Mouse (Mus musculus): Measurements from ENCODE around the gene Enoph1. TPM values are rescaled to one million over a fixed set of nuclear protein-coding genes. Genes with fewer than 3 reads are reported as not detected.
A peak's percentile ranks its signal among the peaks of the same experiment; 100 is the strongest.

Enoph1 gene
- polyA plus RNA-seq, 1 experiment from 2014 or later = 51.7 TPM

- H3K27ac ChIP-seq = peak overlapping the region; percentile 18; the same call in 1 of the 2 replicates
- 63% methylated on average over 8 of the region's 8 CpGs for WGBS
- no peaks in the 10 kb centered on the region for H3K9me3 ChIP-seq
- ATAC-seq (replicated peaks) = no peak
- no peaks in the 10 kb centered on the region for H3K27me3 ChIP-seq (replicated peaks)
- H3K4me2 ChIP-seq = no peak overlapping the region
- no peak overlapping the region for H3K4me3 ChIP-seq
- H3K9ac ChIP-seq = no peak overlapping the region
- H3K36me3 ChIP-seq (replicated peaks) = no peaks in the 10 kb centered on the region
- peaks cover 16% of the 10 kb centered on the region for H3K4me1 ChIP-seq
Measured at GRCm38 (mm10) chr5:100085097-100085496, 45.3 kb downstream of the Enoph1 start.

- H3K9ac ChIP-seq = no peak overlapping the region
- H3K4me3 ChIP-seq = no peak overlapping the region
- H3K4me1 ChIP-seq = peaks cover 24% of the 10 kb centered on the region
- 16% methylated on average over 12 of the region's 12 CpGs for WGBS
- no peaks in the 10 kb centered on the region for H3K36me3 ChIP-seq (replicated peaks)
- H3K27me3 ChIP-seq (replicated peaks) = no peaks in the 10 kb centered on the region
- peak overlapping the region; percentile 78 for H3K27ac ChIP-seq
- peak overlapping the region; percentile 41 for H3K4me2 ChIP-seq
- no peaks in the 10 kb centered on the region for H3K9me3 ChIP-seq
- ATAC-seq (replicated peaks) = peak; percentile 60; the same call in 1 of the 2 replicates
Measured at GRCm38 (mm10) chr5:100090515-100091262, 50.9 kb downstream of the Enoph1 start.

GRCm38 (mm10) chr5:100091263-100091594 lies 51.4 kb downstream of the Enoph1 start:
- Histone ChIP-seq H3K27ac (peak overlapping the region; percentile 78), H3K4me2 (peak overlapping the region; percentile 41), H3K9ac (peak overlapping the region; percentile 15; the same call in 1 of the 2 replicates), H3K4me3 (peak overlapping the region; percentile 9; the same call in 1 of the 2 replicates), H3K4me1 (peaks cover 23% of the 10 kb centered on the region), H3K9me3 (no peaks in the 10 kb centered on the region), H3K36me3 (replicated peaks) (no peaks in the 10 kb centered on the region), H3K27me3 (replicated peaks) (no peaks in the 10 kb centered on the region)
- ATAC-seq (replicated peaks) = peak; percentile 55; the same call in 1 of the 2 replicates
- WGBS = 17% methylated on average over 10 of the region's 10 CpGs

- 4% methylated on average over 17 of the region's 17 CpGs for WGBS
- Histone ChIP-seq H3K4me2 (peak overlapping the region; percentile 41), H3K27me3 (replicated peaks) (no peaks in the 10 kb centered on the region), H3K9me3 (no peaks in the 10 kb centered on the region), H3K4me1 (peaks cover 23% of the 10 kb centered on the region), H3K36me3 (replicated peaks) (no peaks in the 10 kb centered on the region), H3K4me3 (peak overlapping the region; percentile 9), H3K27ac (peak overlapping the region; percentile 78), H3K9ac (peak overlapping the region; percentile 15; the same call in 1 of the 2 replicates)
- ATAC-seq (replicated peaks) = peak; percentile 84
Measured at GRCm38 (mm10) chr5:100091602-100092001, 51.8 kb downstream of the Enoph1 start.

- Histone ChIP-seq H3K36me3 (replicated peaks) (no peaks in the 10 kb centered on the region), H3K27me3 (replicated peaks) (no peaks in the 10 kb centered on the region), H3K9me3 (no peaks in the 10 kb centered on the region), H3K4me1 (peaks cover 3% of the 10 kb centered on the region), H3K27ac (no peak overlapping the region), H3K9ac (no peak overlapping the region), H3K4me2 (no peak overlapping the region), H3K4me3 (no peak overlapping the region)
- 66% methylated on average over 5 of the region's 5 CpGs for WGBS
- no peak for ATAC-seq (replicated peaks)
Measured at GRCm38 (mm10) chr5:100096955-100097354, 57.2 kb downstream of the Enoph1 start.

GRCm38 (mm10) chr5:100097967-100098366 lies 58.2 kb downstream of the Enoph1 start:
- no peak overlapping the region for H3K4me2 ChIP-seq
- ATAC-seq (replicated peaks) = no peak
- WGBS = 97% methylated on average over 4 of the region's 4 CpGs

GRCm38 (mm10) chr5:100102395-100102794 lies 62.6 kb downstream of the Enoph1 start:
- no peaks in the 10 kb centered on the region for H3K36me3 ChIP-seq (replicated peaks)
- no peak for ATAC-seq (replicated peaks)
- H3K9ac ChIP-seq = no peak overlapping the region
- H3K4me3 ChIP-seq = no peak overlapping the region
- H3K9me3 ChIP-seq = no peaks in the 10 kb centered on the region
- H3K4me1 ChIP-seq = no peaks in the 10 kb centered on the region
- no peaks in the 10 kb centered on the region for H3K27me3 ChIP-seq (replicated peaks)
- no peak overlapping the region for H3K4me2 ChIP-seq
- H3K27ac ChIP-seq = no peak overlapping the region
- 97% methylated on average over 1 of the region's 1 CpGs for WGBS

More at GRCm38 (mm10) chr5:100097967-100098366, 58.2 kb downstream of the Enoph1 start:
- Histone ChIP-seq H3K4me3 (no peak overlapping the region), H3K27ac (no peak overlapping the region), H3K9me3 (no peaks in the 10 kb centered on the region), H3K4me1 (no peaks in the 10 kb centered on the region), H3K36me3 (replicated peaks) (no peaks in the 10 kb centered on the region), H3K9ac (no peak overlapping the region), H3K27me3 (replicated peaks) (no peaks in the 10 kb centered on the region)

GRCm38 (mm10) chr5:100108866-100109265 lies 69.1 kb downstream of the Enoph1 start:
- Histone ChIP-seq H3K36me3 (replicated peaks) (no peaks in the 10 kb centered on the region), H3K27me3 (replicated peaks) (no peaks in the 10 kb centered on the region), H3K27ac (no peak overlapping the region), H3K9ac (no peak overlapping the region), H3K9me3 (no peaks in the 10 kb centered on the region), H3K4me1 (peaks cover 3% of the 10 kb centered on the region), H3K4me2 (no peak overlapping the region), H3K4me3 (no peak overlapping the region)
- 66% methylated on average over 9 of the region's 9 CpGs for WGBS
- ATAC-seq (replicated peaks) = peak; percentile 70

GRCm38 (mm10) chr5:100109543-100110282 lies 69.9 kb downstream of the Enoph1 start:
- 55% methylated on average over 7 of the region's 7 CpGs for WGBS
- H3K4me1 ChIP-seq = peaks cover 3% of the 10 kb centered on the region
- H3K27ac ChIP-seq = no peak overlapping the region
- H3K27me3 ChIP-seq (replicated peaks) = no peaks in the 10 kb centered on the region
- H3K36me3 ChIP-seq (replicated peaks) = no peaks in the 10 kb centered on the region
- no peak overlapping the region for H3K9ac ChIP-seq
- H3K9me3 ChIP-seq = no peaks in the 10 kb centered on the region
- no peak overlapping the region for H3K4me3 ChIP-seq
- no peak overlapping the region for H3K4me2 ChIP-seq
- ATAC-seq (replicated peaks) = no peak

- Histone ChIP-seq H3K27me3 (replicated peaks) (no peaks in the 10 kb centered on the region), H3K4me2 (no peak overlapping the region), H3K36me3 (replicated peaks) (no peaks in the 10 kb centered on the region), H3K9me3 (no peaks in the 10 kb centered on the region), H3K4me3 (no peak overlapping the region), H3K27ac (no peak overlapping the region), H3K4me1 (peaks cover 3% of the 10 kb centered on the region), H3K9ac (no peak overlapping the region)
- WGBS = 88% methylated on average over 3 of the region's 3 CpGs
- no peak for ATAC-seq (replicated peaks)
Measured at GRCm38 (mm10) chr5:100110581-100110980, 70.8 kb downstream of the Enoph1 start.

GRCm38 (mm10) chr5:100113403-100113802 lies 73.6 kb downstream of the Enoph1 start:
- H3K9me3 ChIP-seq = no peaks in the 10 kb centered on the region
- no peaks in the 10 kb centered on the region for H3K36me3 ChIP-seq (replicated peaks)
- 37% methylated on average over 5 of the region's 5 CpGs for WGBS
- H3K4me3 ChIP-seq = no peak overlapping the region
- H3K27ac ChIP-seq = no peak overlapping the region
- H3K4me2 ChIP-seq = no peak overlapping the region
- no peak overlapping the region for H3K9ac ChIP-seq
- H3K4me1 ChIP-seq = peaks cover 3% of the 10 kb centered on the region
- no peak for ATAC-seq (replicated peaks)
- H3K27me3 ChIP-seq (replicated peaks) = no peaks in the 10 kb centered on the region

Measured in midbrain, embryonic 15.5 days (tissue).